Mouse (Mus musculus) heart, postnatal 0 days (tissue): ENCODE measurements at regions not wholly inside any gene's neighbourhood (a gene's known extent, or its start where the extent isn't known, plus 50 kb on each side); places are given as distances from the start of the nearest gene placed in this dataset.

ENCODE experiments used
- CTCF ChIP-seq: IDR thresholded peaks from 2 replicates; pipeline ENCODE4 v1.5.1; 2016; ENCODE audit warnings: antibody characterized with exemption, control low read depth, low read depth
- EP300 ChIP-seq: IDR thresholded peaks from 2 replicates; pipeline ENCODE4 v1.6.1; 2016; ENCODE audit warnings: antibody characterized with exemption, low read depth

DNA sequence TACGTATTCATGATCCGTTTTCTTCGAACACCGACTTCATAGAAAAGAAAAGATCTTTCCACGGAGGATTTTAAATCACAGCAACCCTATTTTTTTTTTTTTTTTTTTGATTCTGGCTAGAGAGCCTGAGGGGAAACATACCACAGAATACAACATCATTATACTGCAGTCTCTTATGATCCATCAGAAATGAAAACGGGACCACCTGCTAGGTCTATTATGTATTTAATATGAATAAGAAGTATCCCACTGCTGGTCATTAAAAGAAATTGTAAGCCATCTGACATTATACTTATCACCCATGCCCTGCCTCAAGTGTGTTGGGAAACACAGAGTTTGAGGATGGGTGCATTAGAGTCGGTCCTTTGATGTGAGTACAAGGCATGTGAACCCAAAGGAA lies 130.7 kb upstream of the D16Ertd472e start:
- TF ChIP-seq CTCF (no peak), EP300 (no peak)
